Mouse (Mus musculus): ENCODE data around the gene Ptprd.

DNA sequence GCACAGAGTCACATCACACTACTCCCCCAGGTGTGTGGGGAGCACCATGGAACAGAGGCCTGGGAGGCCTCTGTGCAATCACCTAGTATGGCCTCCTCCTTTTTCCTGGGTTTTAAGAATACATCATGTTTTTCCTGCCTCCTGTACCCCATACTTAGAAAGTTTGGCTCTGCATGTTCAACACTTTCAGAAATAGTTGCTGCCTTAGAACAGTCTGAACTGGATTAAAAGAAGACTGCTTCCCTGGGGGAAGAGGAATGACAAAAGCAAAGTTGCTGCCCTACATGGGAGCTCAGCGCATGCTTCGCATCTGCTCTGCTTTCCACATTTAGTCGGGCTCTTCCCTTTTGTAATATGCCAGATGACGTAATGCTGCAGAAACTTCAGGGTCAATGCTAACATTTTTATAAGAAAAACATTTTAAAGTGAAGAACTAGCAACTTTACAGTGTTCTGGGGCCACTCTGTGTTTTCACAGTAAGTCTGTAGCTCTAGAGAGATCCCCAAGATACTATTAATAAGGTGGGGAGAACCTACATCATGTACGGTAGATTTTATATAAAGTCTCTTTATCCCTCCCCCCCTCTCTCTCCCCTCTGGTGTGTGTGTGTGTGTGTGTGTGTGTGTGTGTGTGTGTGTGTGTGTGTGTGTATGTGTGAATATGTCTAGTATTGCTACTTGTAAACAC lies 564.2 kb downstream of the Ptprd start:
- TF ChIP-seq CTCF (IDR thresholded peaks at IDR 0.05; ENCODE audit: control insufficient read depth, insufficient read depth, insufficient read length) (no peak), CEBPB (IDR thresholded peaks at IDR 0.05; ENCODE audit: low read depth) (no peak), MYOD1 (IDR thresholded peaks at IDR 0.05; ENCODE audit: control insufficient read depth, insufficient read length, low read depth) (no peak), USF1 (IDR thresholded peaks at IDR 0.05; ENCODE audit: low read depth) (no peak), MYOG (IDR thresholded peaks at IDR 0.05; ENCODE audit: control insufficient read depth, extremely low read depth, insufficient read length) (no peak), FOSL1 (IDR thresholded peaks at IDR 0.05; ENCODE audit: insufficient read depth, low read length, poor library complexity, severe bottlenecking) (no peak)
